Mouse (Mus musculus) c-Kit-positive CD71-positive TER-119-negative erythroid progenitor cells, embryonic 14.5 days (primary cell): ENCODE measurements at regions not wholly inside any gene's neighbourhood (a gene's known extent, or its start where the extent isn't known, plus 50 kb on each side); places are given as distances from the start of the nearest gene placed in this dataset.

ENCODE experiments used
- DNase-seq: peaks from one replicate; pipeline ENCODE4 v3.0.0-alpha.2; 2013; ENCODE audit warnings: low read depth

- DNase-seq, result no peak
Measured at GRCm38 (mm10) chr13:101883177-101883576, 115.2 kb upstream of the Pik3r1 start.

- no peak for DNase-seq
Measured at GRCm38 (mm10) chr13:101884752-101885151, 116.7 kb upstream of the Pik3r1 start.

GRCm38 (mm10) chr13:101891473-101891872 is 123.5 kb upstream of the Pik3r1 start:
- no peak for DNase-seq

- no peak for DNase-seq
Measured at GRCm38 (mm10) chr13:101893035-101893600, 125.1 kb upstream of the Pik3r1 start.

- no peak for DNase-seq
Measured at GRCm38 (mm10) chr13:101895161-101895560, 127.1 kb upstream of the Pik3r1 start.

GRCm38 (mm10) chr13:101895686-101896085 is 127.7 kb upstream of the Pik3r1 start:
- no peak for DNase-seq

GRCm38 (mm10) chr13:101896946-101897345 is 128.9 kb upstream of the Pik3r1 start:
- DNase-seq, result no peak

- DNase-seq, result no peak
Measured at GRCm38 (mm10) chr13:101902213-101902612, 134.2 kb upstream of the Pik3r1 start.

GRCm38 (mm10) chr13:101905909-101906676 is 138.1 kb upstream of the Pik3r1 start:
- DNase-seq, result no peak

GRCm38 (mm10) chr13:101909026-101909425 is 141.0 kb upstream of the Pik3r1 start:
- no peak for DNase-seq

GRCm38 (mm10) chr13:101910687-101911086 is 142.7 kb upstream of the Pik3r1 start:
- DNase-seq, result no peak

- no peak for DNase-seq
Measured at GRCm38 (mm10) chr13:101914132-101914531, 146.1 kb upstream of the Pik3r1 start.

- no peak for DNase-seq
Measured at GRCm38 (mm10) chr13:101914691-101915541, 146.9 kb upstream of the Pik3r1 start.

GRCm38 (mm10) chr13:101915542-101915941 is 147.5 kb upstream of the Pik3r1 start:
- no peak for DNase-seq

GRCm38 (mm10) chr13:101915948-101916594 is 148.1 kb upstream of the Pik3r1 start:
- DNase-seq, result no peak

- DNase-seq, result no peak
Measured at GRCm38 (mm10) chr13:101916876-101917275, 148.9 kb upstream of the Pik3r1 start.

GRCm38 (mm10) chr13:101918185-101918584 is 150.2 kb upstream of the Pik3r1 start:
- DNase-seq, result no peak

- no peak for DNase-seq
Measured at GRCm38 (mm10) chr13:101919266-101919665, 151.2 kb upstream of the Pik3r1 start.

- no peak for DNase-seq
Measured at GRCm38 (mm10) chr13:101920384-101920783, 152.4 kb upstream of the Pik3r1 start.

- no peak for DNase-seq
Measured at GRCm38 (mm10) chr13:101924637-101925036, 156.6 kb upstream of the Pik3r1 start.

GRCm38 (mm10) chr13:101931264-101931663 is 163.2 kb upstream of the Pik3r1 start:
- no peak for DNase-seq

- DNase-seq, result no peak
Measured at GRCm38 (mm10) chr13:101931882-101932281, 163.9 kb upstream of the Pik3r1 start.
